Mouse (Mus musculus): ENCODE measurements at regions not wholly inside any gene's neighbourhood (a gene's known extent, or its start where the extent isn't known, plus 50 kb on each side); places are given as distances from the start of the nearest gene placed in this dataset.

- Histone ChIP-seq H3K27me3 (ENCODE audit: control insufficient read depth in 1 of 2, insufficient read depth in 2 of 2, low read length in 2 of 2) (no peaks in the 10 kb centered on the region), H3K27ac (ENCODE audit: control insufficient read depth, low read depth, low read length) (no peak overlapping the region), H3K9ac (ENCODE audit: control insufficient read depth, low read depth, low read length, poor library complexity, severe bottlenecking) (no peak overlapping the region), H3K36me3 (ENCODE audit: control insufficient read depth in 1 of 2, insufficient read depth in 2 of 2, low read length in 2 of 2) (no peaks in the 10 kb centered on the region), H3K4me3 (ENCODE audit: control insufficient read depth in 1 of 2, insufficient read depth in 1 of 2, low read depth in 2 of 2, low read length in 2 of 2) (no peak overlapping the region), H3K79me2 (ENCODE audit: control insufficient read depth, insufficient read depth, low read length, poor library complexity) (no peaks in the 10 kb centered on the region), H3K4me1 (ENCODE audit: control insufficient read depth in 1 of 2, insufficient read depth in 2 of 2, low read length in 2 of 2) (no peaks in the 10 kb centered on the region), H3K9me3 (replicated peaks; ENCODE audit: insufficient read depth, low read length) (no peaks in the 10 kb centered on the region)
- TF ChIP-seq POLR2A (IDR thresholded peaks at IDR 0.05; ENCODE audit: control insufficient read depth in 1 of 2, insufficient read depth in 1 of 2, low read depth in 1 of 2, low read length in 2 of 2, poor library complexity in 1 of 2): no peak
- no peak for TF ChIP-seq ZKSCAN1 (IDR thresholded peaks at IDR 0.05; ENCODE audit: low read depth, low read length)
- TF ChIP-seq NRF1 (IDR thresholded peaks at IDR 0.05; ENCODE audit: insufficient read depth, low read depth, low read length, poor library complexity, severe bottlenecking): no peak
- TF ChIP-seq CTCF (IDR thresholded peaks at IDR 0.05 in 2 of 3, conservative IDR thresholded peaks at IDR 0.05 in 1 of 3; ENCODE audit: control insufficient read depth in 1 of 3, insufficient read depth in 1 of 3, low read depth in 2 of 3, low read length in 3 of 3, poor library complexity in 1 of 3, severe bottlenecking in 1 of 3): no peak
- TF ChIP-seq JUND (IDR thresholded peaks at IDR 0.05; ENCODE audit: low read depth, low read length): no peak
- TF ChIP-seq SIN3A (IDR thresholded peaks at IDR 0.05; ENCODE audit: low read length): no peak
- TF ChIP-seq CHD2 (IDR thresholded peaks at IDR 0.05; ENCODE audit: low read length): no peak
- no peak for TF ChIP-seq BHLHE40 (IDR thresholded peaks at IDR 0.05; ENCODE audit: borderline replicate concordance, low read depth, low read length)
- TF ChIP-seq RCOR1 (IDR thresholded peaks at IDR 0.05; ENCODE audit: low read depth, low read length): no peak
- TF ChIP-seq MEF2A (IDR thresholded peaks at IDR 0.05; ENCODE audit: extremely low read depth, insufficient replicate concordance, low read depth, low read length, poor library complexity, severe bottlenecking): no peak
- no peak for TF ChIP-seq USF2 (IDR thresholded peaks at IDR 0.05; ENCODE audit: borderline replicate concordance in 1 of 2, insufficient read depth in 1 of 2, low read depth in 1 of 2, low read length in 2 of 2)
- no peak for TF ChIP-seq ELF1 (IDR thresholded peaks at IDR 0.05; ENCODE audit: low read depth, low read length)
- TF ChIP-seq NELFE (IDR thresholded peaks at IDR 0.05; ENCODE audit: low read depth, low read length): no peak
- TF ChIP-seq CHD1 (IDR thresholded peaks at IDR 0.05; ENCODE audit: low read depth, low read length): no peak
- TF ChIP-seq POLR2AphosphoS5 (IDR thresholded peaks at IDR 0.05; ENCODE audit: borderline replicate concordance, low read depth, low read length): no peak
- TF ChIP-seq USF1 (IDR thresholded peaks at IDR 0.05; ENCODE audit: low read depth, low read length): no peak
- TF ChIP-seq MYB (IDR thresholded peaks at IDR 0.05; ENCODE audit: low read depth, low read length): no peak
- no peak for DNase-seq (ENCODE audit: low read depth, low spot score)
Measured at GRCm38 (mm10) chr14:58317640-58318039, 247.3 kb downstream of the Fgf9 start.

DNA sequence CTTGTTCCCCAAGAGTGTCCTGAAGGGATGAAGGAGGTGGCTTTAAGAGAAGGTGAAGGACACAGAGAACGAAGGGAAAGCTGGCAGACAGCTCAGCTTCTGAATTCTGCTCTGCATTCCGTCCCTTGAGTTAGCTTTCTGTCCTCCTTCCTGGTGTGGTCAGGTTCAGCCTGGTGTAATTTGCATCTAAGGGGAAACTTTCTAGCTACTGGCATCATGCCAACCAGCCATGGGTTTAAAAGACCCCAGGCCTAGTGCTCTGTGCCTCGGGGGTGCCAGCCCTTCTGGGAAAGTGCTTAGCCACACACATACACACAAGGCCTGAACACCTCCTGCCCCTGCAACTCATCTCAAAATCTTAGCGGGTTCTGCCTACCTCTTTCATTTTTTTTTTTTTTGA is 246.9 kb downstream of the Fgf9 start:
- no peaks in the 10 kb centered on the region for H3K4me1 ChIP-seq (ENCODE audit: control insufficient read depth in 1 of 2, insufficient read depth in 2 of 2, low read length in 2 of 2)
- H3K27ac ChIP-seq (ENCODE audit: control insufficient read depth, low read depth, low read length): no peak overlapping the region
- no peak for TF ChIP-seq GABPA (IDR thresholded peaks at IDR 0.05; ENCODE audit: low read depth, low read length)
- TF ChIP-seq POLR2AphosphoS2 (IDR thresholded peaks at IDR 0.05; ENCODE audit: low read length): no peak
- no peak for TF ChIP-seq E2F4 (IDR thresholded peaks at IDR 0.05; ENCODE audit: borderline replicate concordance, low read depth, low read length)
- TF ChIP-seq CHD2 (IDR thresholded peaks at IDR 0.05; ENCODE audit: low read length): no peak
- TF ChIP-seq MYC (IDR thresholded peaks at IDR 0.05; ENCODE audit: low read depth, low read length): no peak
- TF ChIP-seq POLR2A (IDR thresholded peaks at IDR 0.05; ENCODE audit: control insufficient read depth in 1 of 2, insufficient read depth in 1 of 2, low read depth in 1 of 2, low read length in 2 of 2, poor library complexity in 1 of 2): no peak
- TF ChIP-seq MXI1 (IDR thresholded peaks at IDR 0.05; ENCODE audit: low read depth, low read length): no peak
- no peak for TF ChIP-seq SMC3 (IDR thresholded peaks at IDR 0.05; ENCODE audit: low read depth, low read length)
- no peak for TF ChIP-seq CTCF (IDR thresholded peaks at IDR 0.05 in 2 of 3, conservative IDR thresholded peaks at IDR 0.05 in 1 of 3; ENCODE audit: control insufficient read depth in 1 of 3, insufficient read depth in 1 of 3, low read depth in 2 of 3, low read length in 3 of 3, poor library complexity in 1 of 3, severe bottlenecking in 1 of 3)
- no peak for TF ChIP-seq MAZ (IDR thresholded peaks at IDR 0.05; ENCODE audit: low read depth, low read length)
- no peak for TF ChIP-seq RCOR1 (IDR thresholded peaks at IDR 0.05; ENCODE audit: low read depth, low read length)
- no peak for TF ChIP-seq JUND (IDR thresholded peaks at IDR 0.05; ENCODE audit: low read depth, low read length)
- TF ChIP-seq KAT2A (conservative IDR thresholded peaks at IDR 0.05; ENCODE audit: low read depth, low read length): no peak
- TF ChIP-seq NELFE (IDR thresholded peaks at IDR 0.05; ENCODE audit: low read depth, low read length): no peak
- TF ChIP-seq CHD1 (IDR thresholded peaks at IDR 0.05; ENCODE audit: low read depth, low read length): no peak
- TF ChIP-seq MYB (IDR thresholded peaks at IDR 0.05; ENCODE audit: low read depth, low read length): no peak
- no peak for TF ChIP-seq ELF1 (IDR thresholded peaks at IDR 0.05; ENCODE audit: low read depth, low read length)
- no peak for TF ChIP-seq NRF1 (IDR thresholded peaks at IDR 0.05; ENCODE audit: insufficient read depth, low read depth, low read length, poor library complexity, severe bottlenecking)
- no peaks in the 10 kb centered on the region for H3K36me3 ChIP-seq (ENCODE audit: control insufficient read depth in 1 of 2, insufficient read depth in 2 of 2, low read length in 2 of 2)
- no peaks in the 10 kb centered on the region for H3K27me3 ChIP-seq (ENCODE audit: control insufficient read depth in 1 of 2, insufficient read depth in 2 of 2, low read length in 2 of 2)
- no peak for DNase-seq (ENCODE audit: low read depth, low spot score)
- no peak overlapping the region for H3K4me3 ChIP-seq (ENCODE audit: control insufficient read depth in 1 of 2, insufficient read depth in 1 of 2, low read depth in 2 of 2, low read length in 2 of 2)
- H3K9me3 ChIP-seq (replicated peaks; ENCODE audit: insufficient read depth, low read length): no peaks in the 10 kb centered on the region
- H3K79me2 ChIP-seq (ENCODE audit: control insufficient read depth, insufficient read depth, low read length, poor library complexity): no peaks in the 10 kb centered on the region
- no peak overlapping the region for H3K9ac ChIP-seq (ENCODE audit: control insufficient read depth, low read depth, low read length, poor library complexity, severe bottlenecking)

Data from MEL (cell line).